Mouse (Mus musculus) cerebellum, postnatal 14 days (tissue): Measurements from ENCODE around the gene Fis1.
A peak's percentile ranks its signal among the peaks of the same experiment; 100 is the strongest.
"Not testable (repeated sequence)": the region's sequence is repeated elsewhere in the genome, so short reads cannot be mapped to it uniquely, and the experiment has no call there.

ENCODE experiments used
- DNase-seq, 2 experiments: peaks; one replicate each; pipeline ENCODE4 v3.0.0; 2021; ENCODE audit warnings: mixed read lengths in 2 of 2

The Fis1 gene

GRCm38 (mm10) chr5:136953015-136953414 lies at the start of gene Fis1:
Gene Fis1, plus strand, starts transcription at chr5:136953275.
- peak; percentile 97 for DNase-seq

GRCm38 (mm10) chr5:136904621-136905020 lies 48.5 kb upstream of the Fis1 start:
- DNase-seq, result no peak

DNA sequence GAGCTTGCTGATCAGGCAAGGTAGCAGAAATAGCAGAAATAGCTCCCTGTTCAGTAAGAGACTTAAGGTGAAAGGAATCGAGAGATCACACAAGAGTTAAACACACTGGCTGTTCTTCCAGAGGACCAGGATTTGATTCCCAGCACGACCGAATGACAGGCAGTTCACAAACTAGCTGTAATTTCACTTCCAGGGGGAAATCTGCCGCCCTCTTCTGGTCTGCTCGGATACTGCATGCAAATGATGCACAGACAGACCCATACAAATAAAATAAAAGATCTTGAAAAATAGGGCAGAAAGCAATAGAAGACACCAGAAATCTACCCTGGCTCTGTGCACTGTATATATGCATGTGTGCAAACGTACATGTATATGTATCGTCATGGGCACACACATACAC lies 47.4 kb upstream of the Fis1 start:
- DNase-seq, result peak; percentile 29 to 50

DNA sequence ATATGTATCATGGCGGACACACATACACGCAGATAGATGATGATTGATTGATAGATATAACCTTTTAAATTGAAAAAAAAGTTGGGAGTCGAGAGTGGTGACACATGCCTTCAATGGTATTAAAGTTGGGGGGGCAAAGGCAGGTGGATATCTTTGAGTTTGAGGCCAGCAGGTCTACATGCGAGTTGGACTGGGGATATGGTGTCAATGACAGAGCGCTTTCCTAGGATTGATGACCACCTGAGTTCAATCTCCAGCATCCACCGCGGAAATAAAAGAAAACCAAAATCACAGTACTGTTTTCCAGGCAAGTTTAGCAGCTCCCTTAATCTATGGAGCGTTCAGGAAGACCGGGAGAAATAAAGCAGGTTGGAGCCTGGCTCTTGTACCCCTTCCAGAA lies 45.5 kb upstream of the Fis1 start:
- no peak for DNase-seq

DNA sequence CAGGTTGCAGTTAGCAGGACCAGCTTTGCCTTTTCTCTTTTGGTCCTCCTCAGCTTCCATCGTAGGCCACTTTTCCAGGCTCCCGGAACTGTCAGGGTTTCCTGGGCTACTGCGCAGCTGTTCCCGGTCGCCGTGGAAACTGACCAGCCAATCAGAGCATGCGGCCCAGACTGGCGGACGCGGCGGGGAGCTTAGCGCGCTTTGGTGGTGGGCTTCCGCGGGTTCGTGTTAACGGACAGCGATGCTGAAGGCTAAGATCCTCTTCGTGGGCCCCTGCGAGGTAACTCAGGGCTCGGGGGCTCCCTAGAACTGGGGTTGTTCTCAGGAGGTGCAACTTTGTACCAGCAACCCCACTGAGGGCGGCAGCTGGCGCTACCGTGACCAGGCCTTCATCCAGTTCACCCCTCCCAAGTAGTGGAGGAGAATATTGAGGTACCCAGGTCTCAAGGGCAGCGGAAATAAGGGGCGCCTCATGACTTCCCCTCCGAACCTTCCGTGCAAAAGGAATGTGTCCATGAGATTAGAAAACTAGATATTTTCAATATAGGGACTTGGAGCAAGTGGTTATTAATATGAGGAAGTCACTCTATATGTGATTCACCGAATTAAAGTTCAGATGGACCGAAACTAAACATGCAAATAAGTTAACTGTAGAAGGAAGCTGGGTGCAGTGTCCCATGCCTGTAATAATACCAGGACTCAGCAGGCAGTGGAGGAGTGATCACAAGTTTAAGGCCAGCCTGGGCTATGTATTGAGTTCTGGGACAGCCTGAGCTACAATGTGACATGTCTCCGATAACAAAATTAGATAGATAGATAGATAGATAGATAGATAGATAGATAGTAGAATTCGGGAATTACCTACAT lies 44.9 kb upstream of the Fis1 start, which contains the start of gene Ift22:
Gene Ift22 (plus strand): TSS at position 160 of the 867 bp plus-strand sequence.
- DNase-seq, result peak; percentile 96

GRCm38 (mm10) chr5:136914183-136914582 lies 38.9 kb upstream of the Fis1 start:
- no peak for DNase-seq

DNA sequence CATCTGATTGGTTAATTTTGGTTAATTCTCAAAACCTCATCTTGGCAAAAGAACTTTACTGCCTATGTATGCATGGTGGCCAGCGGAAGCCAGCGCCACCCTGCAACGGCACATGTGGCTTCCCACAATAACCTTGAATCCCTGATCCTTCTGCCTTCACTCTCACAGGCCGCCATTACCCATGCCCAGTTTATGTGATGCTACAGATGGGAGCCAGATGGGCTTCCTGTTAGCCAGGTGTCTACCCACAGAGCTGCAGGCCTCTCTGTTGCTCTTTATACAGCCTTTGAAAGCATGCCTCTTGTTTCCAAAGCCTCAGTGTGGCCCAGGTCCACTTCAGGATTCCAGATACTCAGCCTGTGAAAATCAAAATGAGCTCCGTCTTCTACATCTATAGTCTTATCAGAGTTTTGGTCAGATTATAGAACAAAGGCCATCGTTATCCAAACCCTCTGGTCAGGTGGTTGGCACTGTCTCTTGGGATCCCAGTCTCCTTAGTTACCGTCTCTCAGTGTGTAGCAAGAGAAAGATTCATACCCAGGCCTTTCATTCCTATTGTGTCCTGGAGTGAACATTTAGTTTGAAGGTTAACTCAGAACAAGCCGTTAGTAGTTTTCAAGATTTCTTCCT lies 35.3 kb upstream of the Fis1 start:
- DNase-seq, result no peak

DNA sequence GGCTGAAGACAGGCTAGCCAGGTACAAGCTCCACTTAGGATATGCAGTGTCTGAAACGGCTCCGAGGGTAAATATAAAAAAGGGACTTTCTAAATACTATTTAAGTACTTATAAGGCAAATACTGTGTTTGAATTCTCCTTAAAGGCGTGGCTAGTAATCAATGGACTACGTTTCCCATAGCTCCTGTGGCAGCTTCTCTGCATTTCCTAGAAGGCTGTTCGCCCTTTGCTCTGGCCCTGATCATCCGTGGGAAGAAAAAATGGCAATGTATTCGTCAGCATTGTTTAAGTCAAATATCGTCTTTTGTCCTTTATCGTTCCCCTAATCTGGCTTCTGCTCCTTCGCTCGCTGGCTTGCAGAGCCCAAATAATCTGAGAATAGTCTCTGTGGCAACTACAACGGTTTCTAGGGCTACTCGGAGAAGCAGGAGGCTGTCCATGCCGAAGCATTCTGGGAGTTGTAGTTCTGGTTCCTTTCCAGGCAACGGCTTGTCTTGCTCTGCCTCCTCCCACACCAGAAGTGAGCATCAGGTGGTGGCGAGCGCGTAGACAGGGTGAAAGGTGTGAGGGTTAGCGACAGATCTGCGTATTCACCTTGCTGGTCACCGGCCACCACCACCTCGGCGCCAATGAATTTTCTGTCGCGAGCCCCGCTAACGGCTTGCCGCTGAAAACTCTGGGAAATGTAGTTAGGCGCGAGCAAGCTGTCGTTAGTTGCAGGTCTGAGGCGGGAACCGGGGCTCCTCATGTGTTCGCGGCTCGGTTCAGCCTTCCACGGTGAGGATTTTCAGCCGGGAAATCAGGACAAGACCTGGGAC lies 34.2 kb upstream of the Fis1 start:
- peak; percentile 83 to 88 for DNase-seq

DNA sequence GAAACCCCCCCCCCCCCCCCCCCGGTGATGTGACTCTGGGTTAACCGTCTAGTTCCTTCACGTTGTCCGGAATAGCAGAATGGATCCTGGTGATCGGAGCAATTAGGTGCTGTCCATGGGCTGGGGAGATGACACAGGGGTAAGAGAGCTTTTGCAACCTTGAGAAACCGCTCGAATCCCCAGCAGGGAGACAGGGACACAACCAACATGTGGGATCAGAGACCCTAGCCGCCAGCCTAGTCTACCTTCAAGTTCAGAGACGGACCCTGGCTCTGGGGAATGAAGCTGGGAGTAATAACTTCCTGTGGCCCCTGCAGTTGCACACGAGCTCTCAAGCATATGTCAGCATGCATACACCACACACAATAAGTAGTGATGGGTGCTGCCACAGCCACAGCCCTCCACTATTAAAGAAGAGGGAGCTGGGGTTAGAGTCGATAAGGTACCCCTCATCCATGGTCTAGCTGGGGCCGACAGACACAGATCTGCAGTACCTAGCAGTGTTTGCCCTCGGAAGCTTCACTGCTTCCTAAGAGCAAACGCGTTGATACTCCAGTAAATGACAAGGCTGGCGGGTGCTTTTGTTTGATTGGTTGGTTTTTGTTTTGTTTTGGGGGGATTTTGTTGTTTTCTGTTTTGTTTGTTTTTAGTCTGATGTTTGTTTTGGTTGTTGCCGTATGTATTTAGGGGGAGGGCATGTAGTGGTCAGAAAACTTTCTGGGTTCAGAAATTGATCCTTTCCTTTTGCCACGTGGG lies 33.4 kb upstream of the Fis1 start:
- peak; percentile 22 to 29 for DNase-seq

DNA sequence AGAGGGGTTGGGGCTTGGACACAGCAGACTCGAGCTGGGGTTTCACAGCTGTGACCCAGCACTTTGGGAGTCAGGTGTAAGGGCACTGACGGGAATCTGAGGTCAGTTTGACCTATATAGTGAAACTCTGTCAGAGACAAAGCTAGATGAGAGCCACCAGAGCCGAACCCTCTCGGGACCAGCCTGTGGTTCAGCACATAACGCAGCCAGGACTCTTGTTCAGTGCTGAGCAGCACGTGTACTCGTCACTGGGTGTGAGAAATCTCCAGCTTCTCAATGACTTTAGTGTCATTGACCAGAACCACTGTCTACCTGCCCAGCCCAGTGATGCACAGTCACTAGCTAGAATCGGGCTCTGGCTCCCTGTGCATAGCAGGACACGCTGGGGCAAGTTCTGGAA lies 30.2 kb upstream of the Fis1 start:
- DNase-seq, result no peak

DNA sequence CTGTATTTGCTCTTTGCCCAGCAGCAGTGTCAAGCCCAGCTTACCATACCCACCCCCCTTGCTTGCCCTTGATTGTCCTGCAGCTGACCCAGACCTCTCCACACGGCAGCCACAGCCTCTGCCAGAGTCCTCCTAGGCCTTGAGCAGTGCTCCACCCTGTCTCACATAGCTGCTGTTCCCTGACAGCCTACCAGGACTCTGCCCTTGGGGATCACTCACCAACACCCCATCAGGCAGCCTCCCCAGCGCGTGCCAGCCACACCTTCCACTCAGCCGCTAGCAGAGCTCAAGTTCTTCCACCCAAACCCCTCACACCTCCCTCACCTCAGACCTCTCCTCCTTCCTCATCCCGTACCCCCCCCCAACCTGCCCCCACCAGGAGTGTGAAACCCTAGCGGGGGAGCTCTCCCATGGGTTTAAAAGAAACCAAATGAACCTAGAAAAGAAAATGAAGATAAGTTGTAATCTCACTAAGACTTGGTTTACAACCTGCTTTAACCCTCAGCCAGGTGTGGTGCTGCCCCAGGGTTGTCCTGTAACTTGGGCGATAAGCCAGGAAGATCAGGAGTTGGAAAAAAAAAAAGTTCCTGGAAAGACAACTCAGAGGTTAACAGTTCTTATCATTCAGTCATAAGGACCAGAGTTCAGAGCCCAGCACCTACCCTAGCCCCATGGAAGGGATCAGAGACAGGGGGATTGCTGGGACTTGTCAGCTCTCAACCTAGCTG lies 29.2 kb upstream of the Fis1 start:
- no peak for DNase-seq

- DNase-seq, result peak; percentile 91 to 94
Measured at GRCm38 (mm10) chr5:136929073-136929472, 24.0 kb upstream of the Fis1 start.

GRCm38 (mm10) chr5:136931896-136932295 lies 21.2 kb upstream of the Fis1 start:
- DNase-seq, result no peak

DNA sequence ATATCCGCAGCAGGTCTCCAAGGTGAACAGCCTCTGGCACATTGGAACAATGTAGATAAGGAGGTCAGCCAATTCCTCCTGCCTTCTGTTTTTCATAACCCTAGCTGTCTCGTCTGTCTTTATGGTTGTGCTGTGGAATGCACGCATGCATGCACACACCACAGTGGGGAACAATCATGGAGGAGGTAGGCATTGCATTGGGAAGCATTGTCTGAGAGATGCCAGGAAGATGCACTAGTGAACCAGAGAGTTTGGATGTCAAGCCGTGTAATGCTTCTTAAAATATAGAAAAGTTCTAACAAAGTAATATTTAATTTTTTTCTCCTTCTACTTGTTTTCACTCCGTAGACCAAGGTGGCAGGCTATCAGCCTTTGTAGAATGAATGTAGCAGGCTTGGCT lies 20.1 kb upstream of the Fis1 start:
- DNase-seq, result no peak

- no peak for DNase-seq
Measured at GRCm38 (mm10) chr5:136933930-136934329, 19.1 kb upstream of the Fis1 start.

DNA sequence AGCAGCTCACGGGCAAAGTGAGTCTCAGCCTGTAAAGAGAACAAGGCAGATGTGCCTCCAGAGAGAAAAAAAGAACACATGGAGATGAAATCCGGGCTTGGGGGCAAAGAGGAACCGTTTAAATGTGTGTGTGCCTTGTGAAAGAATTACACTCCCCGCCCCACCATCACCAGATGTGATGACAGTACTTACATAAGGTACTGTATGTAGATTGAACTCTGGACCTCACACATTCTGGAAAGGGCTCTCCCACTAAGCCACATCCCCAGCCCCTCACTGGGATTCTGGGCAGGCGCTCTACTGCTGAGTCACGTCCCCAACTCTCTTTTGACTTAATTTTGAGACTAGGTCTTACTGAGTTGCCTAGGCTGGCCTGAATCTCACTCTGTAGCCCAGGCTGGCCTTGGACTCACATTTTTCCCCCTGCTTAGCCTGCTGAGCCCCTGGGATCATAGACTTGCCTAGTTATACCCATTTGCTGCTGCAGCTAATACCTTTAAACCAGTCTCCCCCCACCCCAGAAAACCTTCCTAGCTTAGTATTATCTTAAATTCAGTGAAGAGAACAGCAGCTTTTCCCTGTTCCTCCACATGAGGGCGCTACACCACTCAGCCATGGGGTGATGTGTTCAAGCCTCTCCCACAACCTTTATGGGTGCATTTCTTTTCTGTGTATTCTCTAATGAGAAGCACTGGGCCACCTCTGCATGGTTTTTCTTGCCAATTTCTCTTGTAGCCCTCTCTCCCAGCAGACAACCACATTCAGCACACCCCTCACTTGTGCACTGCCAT lies 17.0 kb upstream of the Fis1 start:
- DNase-seq, result peak in 1 of 2 experiments; percentile 26

- no peak for DNase-seq
Measured at GRCm38 (mm10) chr5:136936750-136937149, 16.3 kb upstream of the Fis1 start.

DNA sequence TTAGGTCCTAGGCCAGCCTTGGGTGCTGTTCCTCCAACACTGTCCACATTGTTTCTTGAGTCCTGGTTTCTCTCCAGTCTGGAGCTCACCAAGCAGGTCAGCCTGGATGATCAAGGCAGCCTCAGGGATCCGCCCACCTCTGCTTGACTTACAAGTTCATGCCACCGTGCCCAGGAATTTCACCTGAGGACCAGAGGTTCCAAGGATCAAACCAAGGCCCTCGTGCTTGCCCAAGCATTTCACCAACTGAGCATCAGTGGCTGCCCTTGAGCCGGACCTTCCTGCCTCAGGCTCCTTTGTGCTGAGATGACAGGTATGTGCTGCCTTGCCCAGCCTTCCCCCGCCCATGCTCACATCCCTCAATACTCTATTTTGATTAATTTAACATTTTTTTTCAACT lies 15.5 kb upstream of the Fis1 start:
- no peak for DNase-seq

DNA sequence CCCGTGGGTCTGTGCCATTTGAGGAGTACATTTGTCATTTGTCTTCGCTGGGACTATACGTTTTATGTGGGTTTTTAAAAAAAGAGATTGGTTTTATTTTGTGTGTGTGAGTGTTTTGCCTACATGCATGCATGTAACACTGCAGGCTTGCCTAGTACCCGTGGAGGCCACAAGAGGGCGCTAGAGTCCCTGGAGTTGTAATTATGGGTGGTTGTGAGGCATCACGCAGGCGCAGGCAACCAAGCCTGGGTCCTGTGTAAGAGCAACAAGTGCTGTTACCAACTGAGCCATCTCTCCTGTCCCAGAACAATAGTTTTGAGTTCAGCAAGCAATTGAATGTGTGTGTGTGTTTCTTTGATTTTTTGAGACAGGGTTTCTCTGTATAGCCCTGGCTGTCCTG lies 13.8 kb upstream of the Fis1 start:
- DNase-seq, result peak in 1 of 2 experiments; percentile 38

DNA sequence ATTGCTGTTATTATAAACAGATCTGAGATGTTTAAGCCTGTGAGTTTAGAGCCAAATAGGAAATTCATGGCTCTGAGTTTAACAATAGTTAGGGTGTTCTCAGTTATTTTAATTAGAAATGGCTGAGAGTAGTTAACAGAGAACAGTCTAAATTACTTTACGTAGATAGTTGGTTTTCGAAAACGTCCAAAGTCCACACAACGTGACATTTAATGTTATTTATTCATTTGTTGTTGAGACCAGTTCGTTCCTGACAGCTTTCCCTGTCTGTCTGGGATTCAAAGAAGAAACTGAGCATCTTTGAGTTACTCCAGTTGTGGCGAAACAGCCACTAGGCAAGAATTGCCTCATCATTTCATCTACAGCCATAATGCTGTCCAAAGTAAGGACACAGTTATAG lies 13.0 kb upstream of the Fis1 start:
- DNase-seq, result not testable (repeated sequence)
